Mouse (Mus musculus): ENCODE data around the gene Prune1.

DNA sequence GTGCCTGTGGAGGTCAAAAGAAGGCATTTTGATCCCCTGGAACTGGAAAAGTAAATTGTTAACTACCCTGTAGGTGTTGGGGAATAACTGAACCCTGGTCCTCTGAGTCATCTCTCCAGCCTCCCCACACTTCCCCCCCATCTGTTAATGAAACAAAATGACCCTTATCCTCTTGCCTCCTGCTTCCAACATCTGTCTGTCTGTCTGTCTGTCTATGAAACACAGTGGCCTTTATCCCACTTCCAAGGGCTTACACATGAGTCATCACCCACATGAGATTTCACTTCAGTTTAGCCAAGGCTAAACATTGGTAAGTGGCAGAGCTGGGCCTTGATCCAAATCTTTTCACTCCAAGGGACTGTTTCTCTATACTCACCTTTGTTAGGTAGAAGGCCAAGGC is 14.0 kb downstream of the Prune1 start:
- no peak for TF ChIP-seq CTCF (IDR thresholded peaks at IDR 0.05 in 2 of 3, conservative IDR thresholded peaks at IDR 0.05 in 1 of 3; ENCODE audit: control insufficient read depth in 1 of 3, insufficient read depth in 1 of 3, low read depth in 2 of 3, low read length in 3 of 3, poor library complexity in 1 of 3, severe bottlenecking in 1 of 3)
- TF ChIP-seq E2F4 (IDR thresholded peaks at IDR 0.05; ENCODE audit: borderline replicate concordance, low read depth, low read length): no peak
- TF ChIP-seq ELF1 (IDR thresholded peaks at IDR 0.05; ENCODE audit: low read depth, low read length): no peak
- TF ChIP-seq BHLHE40 (IDR thresholded peaks at IDR 0.05; ENCODE audit: borderline replicate concordance, low read depth, low read length): no peak
- TF ChIP-seq EP300 (IDR thresholded peaks at IDR 0.05; ENCODE audit: low read depth in 1 of 2, low read length in 2 of 2): no peak
- no peak for TF ChIP-seq POLR2A (IDR thresholded peaks at IDR 0.05; ENCODE audit: control insufficient read depth in 1 of 2, insufficient read depth in 1 of 2, low read depth in 1 of 2, low read length in 2 of 2, poor library complexity in 1 of 2)
- TF ChIP-seq ZC3H11A (IDR thresholded peaks at IDR 0.05; ENCODE audit: low read depth, low read length): no peak
- TF ChIP-seq TBP (IDR thresholded peaks at IDR 0.05; ENCODE audit: low read depth, low read length): no peak
- no peak for TF ChIP-seq TCF12 (IDR thresholded peaks at IDR 0.05; ENCODE audit: low read depth, low read length)
- TF ChIP-seq POLR2AphosphoS5 (IDR thresholded peaks at IDR 0.05; ENCODE audit: borderline replicate concordance, low read depth, low read length): no peak
- TF ChIP-seq GATA1 (IDR thresholded peaks at IDR 0.05; ENCODE audit: low read depth, low read length): no peak
